Mouse (Mus musculus): Measurements from ENCODE around the gene Paqr5.

GRCm38 (mm10) chr9:61907621-61908295 is 118.9 kb downstream of the Paqr5 start:
- TF ChIP-seq POLR2AphosphoS2 (IDR thresholded peaks at IDR 0.05; ENCODE audit: insufficient read length, low read depth) = no peak
- TF ChIP-seq POLR2A (IDR thresholded peaks at IDR 0.05; ENCODE audit: insufficient read length, low read depth) = no peak
- no peak for TF ChIP-seq TCF12 (IDR thresholded peaks at IDR 0.05; ENCODE audit: insufficient read depth, poor library complexity, severe bottlenecking)
- TF ChIP-seq CEBPB (IDR thresholded peaks at IDR 0.05; ENCODE audit: insufficient read depth, poor library complexity, severe bottlenecking) = no peak
- TF ChIP-seq MAX (IDR thresholded peaks at IDR 0.05; ENCODE audit: low read depth) = no peak
- TF ChIP-seq SRF (IDR thresholded peaks at IDR 0.05; ENCODE audit: control insufficient read depth, insufficient read length, low read depth) = no peak
- no peak for TF ChIP-seq E2F4 (IDR thresholded peaks at IDR 0.05; ENCODE audit: insufficient read depth)
- no peak for TF ChIP-seq USF1 (IDR thresholded peaks at IDR 0.05; ENCODE audit: low read depth)
- no peak for TF ChIP-seq MYOD1 (IDR thresholded peaks at IDR 0.05; ENCODE audit: control insufficient read depth in 1 of 3, insufficient read length in 2 of 3, low read depth in 2 of 3)

Data from myocyte (in vitro differentiated cells).